Mouse (Mus musculus) small intestine, adult 2 months (tissue): ENCODE data around the gene Acer1. TPM values are rescaled to one million over a fixed set of nuclear protein-coding genes. Genes with fewer than 3 reads are reported as not detected.

ENCODE experiments used
- H3K27ac ChIP-seq: fragments of 200-500 bp; 2 replicates; pipeline ENCODE4 v1.5.1; 2012; ENCODE audit warnings: low read depth, low read length, control low read depth, inconsistent platforms; ENCODE audit not compliant: insufficient read depth
- H3K27me3 ChIP-seq: fragments of 200-500 bp; 2 replicates; pipeline ENCODE4 v1.6.1; 2012; ENCODE audit warnings: mild to moderate bottlenecking, moderate library complexity, low read length, inconsistent platforms; ENCODE audit not compliant: control insufficient read depth, insufficient read depth
- H3K36me3 ChIP-seq: fragments of 200-500 bp; 2 replicates; pipeline ENCODE4 v1.6.1; 2012; ENCODE audit warnings: mild to moderate bottlenecking, low read length, control low read depth, inconsistent platforms; ENCODE audit not compliant: control insufficient read depth, insufficient read depth
- H3K4me1 ChIP-seq: fragments of 200-500 bp; 2 replicates; pipeline ENCODE4 v1.6.1; 2012; ENCODE audit warnings: low read length, inconsistent platforms, mixed read lengths; ENCODE audit not compliant: control insufficient read depth, insufficient read depth, insufficient read length
- H3K4me3 ChIP-seq: fragments of 200-500 bp; 2 replicates; pipeline ENCODE4 v1.5.1; 2012; ENCODE audit warnings: low read depth, mild to moderate bottlenecking, control low read depth, inconsistent platforms, low read length, moderate library complexity
- CTCF ChIP-seq: fragments of 200-500 bp; IDR thresholded peaks from 2 replicates; pipeline ENCODE4 v1.5.1; 2012; ENCODE audit warnings: low read depth, mild to moderate bottlenecking, control low read depth, inconsistent platforms, low read length, moderate library complexity, mixed read lengths; ENCODE audit not compliant: insufficient replicate concordance, insufficient read length; ENCODE audit errors: extremely low read depth
- POLR2A ChIP-seq: fragments of 200-500 bp; IDR thresholded peaks from 2 replicates; pipeline ENCODE4 v1.6.1; 2012; ENCODE audit warnings: low read depth, mild to moderate bottlenecking, control low read depth, inconsistent platforms, low read length, moderate library complexity
- WGBS: fragments of 180-500 bp; shearing (Covaris S2); methylation state at CpG from one replicate; pipeline ENCODE4 v1.1.7; 2018; 5-methylcytosine and 5-hydroxymethylcytosine counted together
- polyA plus RNA-seq: library from polyadenylated mRNA; depleted of rRNA; stranded (reverse); fragments of >200 nt; gene quantifications from 2 replicates; pipeline ENCODE4 v1.2.3, GENCODE M21; 2012; rRNA removed

Gene Acer1
- 9.0 and 28.9 TPM in 2 replicates for polyA plus RNA-seq

- no peak for TF ChIP-seq CTCF
- peak; percentile 12; the same call in 1 of the 2 replicates for TF ChIP-seq POLR2A
- Histone ChIP-seq H3K27ac (peak within 1 kb of the TSS; percentile 96), H3K4me3 (peak within 1 kb of the TSS; percentile 59), H3K4me1 (peaks cover 43% of the 10 kb centered on the region), H3K36me3 (no peaks in the 10 kb centered on the region), H3K27me3 (no peaks in the 10 kb centered on the region)
- 29% methylated on average over 5 of the region's 5 CpGs for WGBS
These were observed at the start of gene Acer1 for GRCm38 (mm10) chr17:56982013-56982412. Acer1 (minus strand) TSS chr17:56982126.

- peak within 1 kb of the TSS; percentile 60 for H3K27ac ChIP-seq
- peaks cover 9% of the 10 kb centered on the region for H3K4me1 ChIP-seq
- H3K27me3 ChIP-seq = no peaks in the 10 kb centered on the region
- H3K36me3 ChIP-seq = peaks cover 16% of the 10 kb centered on the region
- TF ChIP-seq POLR2A (peak; percentile 46), CTCF (no peak)
- 1% methylated on average over 93 of the region's 99 CpGs for WGBS
- H3K4me3 ChIP-seq = peak within 1 kb of the TSS; percentile 70
These were observed 49.2 kb upstream of the Acer1 start, which contains the start of gene Khsrp for GRCm38 (mm10) chr17:57030931-57031660. Khsrp (minus strand) TSS chr17:57031522.

DNA sequence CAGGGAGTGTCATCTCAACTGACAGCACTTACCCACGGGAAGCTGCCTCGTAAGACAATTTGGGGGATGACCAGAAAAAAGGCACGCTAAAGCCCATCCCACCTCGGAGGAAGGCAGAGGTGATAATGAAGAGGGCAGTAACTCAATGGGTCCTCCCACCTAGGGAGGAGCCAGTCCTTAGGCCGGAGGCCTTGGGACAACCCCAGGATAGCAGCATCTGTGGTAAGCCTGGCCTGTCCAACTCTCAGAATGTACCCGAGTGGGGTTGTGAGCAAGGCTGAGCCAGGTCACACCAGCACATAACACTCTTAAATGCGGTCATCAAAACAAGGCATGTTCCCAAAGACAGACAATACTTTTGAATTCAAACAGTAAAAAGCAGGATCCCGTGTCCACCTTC, 47.8 kb upstream of the Acer1 start:
- H3K27me3 ChIP-seq = no peaks in the 10 kb centered on the region
- H3K36me3 ChIP-seq = peaks cover 29% of the 10 kb centered on the region
- H3K4me1 ChIP-seq = peaks cover 9% of the 10 kb centered on the region
- peak overlapping the region; percentile 17 for H3K4me3 ChIP-seq
- 15% methylated on average over 8 of the region's 8 CpGs for WGBS
- no peak for TF ChIP-seq CTCF
- TF ChIP-seq POLR2A = no peak
- no peak overlapping the region for H3K27ac ChIP-seq

GRCm38 (mm10) chr17:57027471-57027870, 45.5 kb upstream of the Acer1 start:
- H3K27ac ChIP-seq = no peak overlapping the region
- peaks cover 9% of the 10 kb centered on the region for H3K4me1 ChIP-seq
- no peaks in the 10 kb centered on the region for H3K27me3 ChIP-seq
- H3K4me3 ChIP-seq = no peak overlapping the region
- WGBS = 80% methylated on average over 4 of the region's 4 CpGs
- H3K36me3 ChIP-seq = peaks cover 51% of the 10 kb centered on the region
- TF ChIP-seq CTCF (no peak), POLR2A (no peak)

DNA sequence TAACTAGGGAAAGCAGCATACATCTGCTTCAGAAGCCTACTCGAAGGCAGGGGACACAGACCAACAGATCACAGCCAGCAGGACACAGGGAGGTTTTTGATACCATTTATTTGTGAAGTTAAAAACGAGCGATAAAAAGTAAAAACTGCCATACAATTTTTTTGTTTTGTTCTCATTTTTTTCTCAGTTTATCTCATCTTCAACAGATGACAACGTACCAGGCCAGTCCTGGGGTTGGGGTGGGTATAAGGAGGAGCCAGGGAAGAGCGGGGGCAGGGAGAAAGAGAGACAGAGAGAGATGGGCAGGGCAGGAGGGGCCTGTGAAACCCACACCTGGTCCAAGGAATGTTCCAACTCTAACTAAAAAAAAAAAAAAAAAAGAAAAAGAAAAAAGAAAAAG, 39.0 kb upstream of the Acer1 start:
- Histone ChIP-seq H3K27me3 (no peaks in the 10 kb centered on the region), H3K4me3 (no peak overlapping the region), H3K27ac (no peak overlapping the region), H3K4me1 (no peaks in the 10 kb centered on the region), H3K36me3 (peaks cover 41% of the 10 kb centered on the region)
- TF ChIP-seq POLR2A = no peak
- TF ChIP-seq CTCF = no peak
- WGBS = 82% methylated on average over 5 of the region's 5 CpGs

GRCm38 (mm10) chr17:57019693-57020092, 37.8 kb upstream of the Acer1 start:
- Histone ChIP-seq H3K4me3 (no peak overlapping the region), H3K27me3 (no peaks in the 10 kb centered on the region), H3K36me3 (peaks cover 29% of the 10 kb centered on the region), H3K27ac (no peak overlapping the region), H3K4me1 (no peaks in the 10 kb centered on the region)
- WGBS = 80% methylated on average over 2 of the region's 2 CpGs
- no peak for TF ChIP-seq POLR2A
- TF ChIP-seq CTCF = no peak

GRCm38 (mm10) chr17:57012245-57012795, 30.4 kb upstream of the Acer1 start:
- Histone ChIP-seq H3K27me3 (no peaks in the 10 kb centered on the region), H3K27ac (no peak overlapping the region), H3K36me3 (peaks cover 10% of the 10 kb centered on the region), H3K4me3 (no peak overlapping the region), H3K4me1 (peaks cover 7% of the 10 kb centered on the region; the same call in 1 of the 2 replicates)
- TF ChIP-seq CTCF (no peak), POLR2A (no peak)
- WGBS = 80% methylated on average over 13 of the region's 13 CpGs
